Mouse (Mus musculus): ENCODE measurements at regions not wholly inside any gene's neighbourhood (a gene's known extent, or its start where the extent isn't known, plus 50 kb on each side); places are given as distances from the start of the nearest gene placed in this dataset.

GRCm38 (mm10) chr10:56566836-56567442 is 189.8 kb downstream of the Gja1 start:
- in situ Hi-C loops (cut with MboI, MseI): loop anchor here in 1 of 2 experiments (5.0 to 25.0 kb wide), 2 partner anchors 35 to 1670 kb away; partner anchors contain the start of genes Duxf3 and Gm4981

- in situ Hi-C loops (cut with MboI, MseI): no loop called here
Measured at GRCm38 (mm10) chr10:56582065-56582464, 204.9 kb downstream of the Gja1 start.

DNA sequence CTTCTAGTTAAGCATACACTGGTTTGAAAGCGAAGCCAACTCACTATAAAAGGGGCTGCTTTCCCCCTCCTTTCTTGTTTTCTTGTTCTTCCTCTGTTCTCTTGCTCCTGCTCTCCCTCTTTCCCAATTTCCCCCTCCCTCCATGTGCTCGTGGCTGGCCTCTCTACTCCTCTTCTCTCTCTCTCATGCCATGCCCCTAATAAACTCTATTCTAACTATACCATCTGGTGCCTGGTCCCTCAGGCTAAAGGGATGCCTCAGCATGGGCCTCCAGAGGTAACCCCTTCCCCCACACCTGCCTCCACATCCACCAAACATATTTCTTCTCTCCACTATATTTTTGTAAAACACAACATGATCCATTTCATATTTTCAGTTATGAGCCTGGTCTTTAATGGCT is 210.1 kb downstream of the Gja1 start:
- in situ Hi-C loops (cut with MboI, MseI): no loop called here

DNA sequence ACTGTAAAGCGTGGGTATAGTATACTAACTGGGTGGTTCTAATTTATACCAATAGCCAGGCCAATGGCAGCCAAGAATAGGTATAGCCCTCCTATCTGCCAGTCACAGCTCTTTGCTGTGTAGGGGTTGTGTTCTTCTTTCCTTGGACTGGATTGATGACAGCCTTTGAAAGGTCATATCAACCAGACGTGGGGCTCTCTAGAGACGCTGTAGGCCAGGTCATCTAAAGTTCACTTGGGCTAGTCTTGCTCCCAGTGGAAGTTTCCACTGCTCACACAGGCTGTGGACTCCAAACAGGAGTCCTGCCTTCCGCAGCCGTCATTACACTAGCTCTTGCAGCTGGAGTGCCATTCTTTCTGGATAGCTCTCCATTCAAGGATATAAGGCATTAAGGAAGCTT is 220.3 kb downstream of the Gja1 start:
- in situ Hi-C loops (cut with MboI, MseI): no loop called here

DNA sequence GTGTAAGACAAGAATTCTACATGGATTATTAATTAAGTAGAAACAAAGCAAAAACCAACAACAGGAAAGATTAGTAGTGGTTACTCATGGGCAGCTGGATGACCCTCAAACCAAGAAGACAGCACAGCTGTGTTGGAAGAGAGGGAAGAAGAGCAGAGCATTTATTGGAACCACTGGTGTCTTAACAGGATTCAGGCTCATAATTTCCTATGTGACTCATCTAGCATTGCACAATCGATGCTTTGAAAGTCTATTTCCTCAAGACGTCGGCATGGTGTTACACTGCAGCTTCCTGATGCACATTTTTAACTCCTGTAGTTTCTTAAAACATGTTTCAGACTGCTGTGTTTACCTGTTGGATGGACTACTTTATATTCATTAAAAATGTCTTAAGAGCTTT is 221.1 kb downstream of the Gja1 start:
- in situ Hi-C loops (cut with MboI, MseI): no loop called here

DNA sequence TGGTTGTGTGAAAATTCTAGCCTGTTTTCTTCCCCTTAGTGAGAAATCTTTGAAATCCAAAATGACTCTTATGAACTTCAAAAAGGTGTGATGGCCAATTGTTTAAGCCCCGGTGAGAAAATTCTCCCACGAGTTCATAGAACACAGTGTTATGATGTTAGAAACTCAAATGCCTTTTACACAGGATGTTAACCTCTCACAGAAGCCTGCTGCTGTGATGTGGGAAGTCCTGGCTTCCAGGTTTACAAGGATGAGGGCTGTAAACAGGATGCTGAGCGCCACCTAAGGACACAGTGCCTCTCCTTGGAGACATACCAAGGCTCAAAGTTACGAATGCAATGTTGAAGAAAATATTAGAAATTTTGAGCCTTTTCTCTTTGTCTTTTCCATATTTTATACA is 222.8 kb downstream of the Gja1 start:
- in situ Hi-C loops (cut with MboI, MseI): loop anchor here in 1 of 2 experiments (5.0 kb wide), 1 partner anchor 33 kb away; no protein-coding TSS in a partner anchor

GRCm38 (mm10) chr10:56611564-56612288 is 234.6 kb downstream of the Gja1 start:
- in situ Hi-C loops (cut with MboI, MseI): no loop called here

DNA sequence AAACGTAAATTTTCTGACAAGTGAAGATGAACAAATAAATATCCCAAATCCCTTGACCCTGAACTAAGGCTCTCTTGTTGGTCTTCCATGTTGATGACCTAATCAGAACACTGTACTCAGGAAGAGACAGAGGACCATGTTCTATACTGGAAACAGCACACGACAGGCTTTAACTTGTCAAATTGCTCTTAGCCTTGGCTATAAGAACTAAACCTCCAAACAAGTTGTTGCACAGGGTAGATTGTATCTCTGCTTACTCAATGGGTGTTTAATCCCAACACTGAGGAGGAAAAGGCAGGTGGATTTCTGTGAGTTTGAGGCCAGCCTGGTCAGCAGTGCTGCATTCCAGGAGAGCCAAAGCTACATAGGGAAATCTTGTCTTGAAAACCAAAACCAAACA is 265.5 kb downstream of the Gja1 start:
- in situ Hi-C loops (cut with MboI, MseI): no loop called here

GRCm38 (mm10) chr10:56643376-56644135 is 266.4 kb downstream of the Gja1 start:
- in situ Hi-C loops (cut with MboI, MseI): no loop called here

GRCm38 (mm10) chr10:56660501-56660900 is 283.4 kb downstream of the Gja1 start:
- in situ Hi-C loops (cut with MboI, MseI): loop anchor here in 1 of 2 experiments (25.0 kb wide), 1 partner anchor 1552 kb away; the partner anchor contains the start of gene AW822073

DNA sequence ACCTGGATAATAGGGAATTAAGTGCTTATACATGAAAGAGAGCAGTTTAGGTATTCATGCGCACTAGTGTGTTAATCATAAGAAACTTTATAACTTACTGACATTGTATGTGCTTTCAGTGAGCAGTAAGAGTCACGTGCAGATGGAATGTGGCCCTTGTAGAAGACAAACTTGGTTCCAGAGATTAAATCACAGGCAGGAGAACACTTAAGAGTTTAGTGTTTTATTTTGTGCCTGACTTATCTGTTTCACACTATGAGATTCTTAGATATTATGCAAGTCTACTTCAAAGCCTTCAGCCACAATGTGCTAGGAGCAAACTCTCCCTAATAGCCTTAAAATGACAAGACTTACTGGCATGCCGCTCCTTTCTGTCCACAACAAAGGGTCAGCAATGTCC is 296.8 kb downstream of the Gja1 start:
- in situ Hi-C loops (cut with MboI, MseI): loop anchor here in 1 of 2 experiments (25.0 kb wide), 1 partner anchor 1538 kb away; the partner anchor contains the start of gene AW822073

DNA sequence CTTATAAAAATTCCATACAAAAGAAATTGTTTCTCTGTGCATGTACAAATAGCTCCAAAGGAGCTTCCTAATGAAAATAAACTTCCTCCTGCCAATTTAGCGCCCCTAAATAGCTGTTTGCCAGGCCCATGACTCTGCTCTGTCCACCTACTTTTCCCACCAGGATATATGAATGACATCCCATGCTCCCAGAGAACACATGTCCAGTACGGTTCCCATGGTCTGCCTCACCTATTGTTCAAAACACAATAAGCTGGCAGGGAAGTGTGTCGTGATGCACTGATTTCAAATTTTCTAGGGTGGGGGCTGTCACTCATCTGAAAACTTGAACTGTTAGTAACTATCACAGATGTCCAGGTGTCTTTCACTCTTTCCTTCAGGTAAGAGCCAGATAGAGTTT is 305.8 kb downstream of the Gja1 start:
- in situ Hi-C loops (cut with MboI, MseI): no loop called here

- in situ Hi-C loops (cut with MboI, MseI): no loop called here
Measured at GRCm38 (mm10) chr10:56685655-56686250, 308.6 kb downstream of the Gja1 start.

DNA sequence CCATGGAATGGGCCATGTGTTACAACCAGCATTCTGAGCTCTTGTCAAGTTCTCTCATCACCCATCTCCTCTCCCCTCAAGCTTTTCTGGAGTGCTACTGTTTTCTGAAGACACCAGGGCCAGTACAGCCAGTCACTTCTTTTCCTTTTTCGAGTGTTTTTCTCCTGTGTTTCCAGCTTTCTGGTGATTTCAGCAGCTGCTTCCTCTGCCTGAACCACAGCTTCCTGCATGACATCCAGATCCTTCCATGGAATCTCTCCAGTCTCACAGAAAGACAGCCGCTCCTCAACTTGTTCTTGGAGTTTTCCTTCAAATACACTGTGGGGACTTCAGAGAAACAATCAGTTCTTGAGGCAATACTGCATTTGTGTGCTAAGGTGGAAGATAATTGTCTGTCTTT is 314.3 kb downstream of the Gja1 start:
- in situ Hi-C loops (cut with MboI, MseI): no loop called here

DNA sequence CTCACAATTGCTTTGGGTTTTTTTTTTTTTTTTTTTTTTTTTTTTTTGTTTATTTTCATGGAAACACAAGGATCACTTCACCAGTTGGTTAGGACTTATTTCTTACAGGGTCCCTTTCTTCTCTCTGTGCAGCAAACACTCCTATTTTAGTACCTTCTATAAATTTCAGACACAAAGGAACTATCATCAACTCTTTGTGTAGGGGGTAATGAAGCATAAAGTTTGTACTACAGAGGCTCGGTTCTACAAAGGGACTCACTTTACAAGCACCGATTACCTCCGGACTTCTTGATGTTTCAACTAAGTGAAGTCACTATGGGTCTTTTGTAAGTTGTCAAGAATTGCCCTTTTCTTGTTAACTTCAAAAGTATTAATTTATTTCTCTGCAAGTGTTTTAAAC is 318.0 kb downstream of the Gja1 start:
- in situ Hi-C loops (cut with MboI, MseI): loop anchor here in 1 of 2 experiments (5.0 kb wide), 1 partner anchor 67 kb away; no protein-coding TSS in a partner anchor

DNA sequence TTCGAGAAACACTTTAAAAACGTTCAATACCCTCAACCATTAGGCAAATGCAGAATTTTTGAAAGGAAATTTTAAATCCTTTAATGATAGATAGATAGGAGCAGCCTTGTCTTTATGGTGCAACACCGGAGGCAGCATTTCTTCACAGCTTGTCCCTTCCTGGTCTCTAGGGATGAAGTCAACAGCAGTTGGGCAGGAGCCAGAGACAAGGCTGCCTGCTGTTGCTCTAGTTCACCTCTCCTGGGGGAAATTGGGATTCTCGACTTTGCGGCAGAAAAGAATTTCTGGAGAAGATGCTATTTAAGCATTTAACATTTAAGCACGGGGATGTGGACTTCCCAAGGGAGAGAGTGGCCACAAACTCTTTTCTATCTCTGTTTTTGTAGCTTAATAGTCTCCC is 323.0 kb downstream of the Gja1 start:
- in situ Hi-C loops (cut with MboI, MseI): no loop called here

- in situ Hi-C loops (cut with MboI, MseI): no loop called here
Measured at GRCm38 (mm10) chr10:56708411-56708810, 331.3 kb downstream of the Gja1 start.

GRCm38 (mm10) chr10:56708886-56709285 is 331.8 kb downstream of the Gja1 start:
- in situ Hi-C loops (cut with MboI, MseI): no loop called here

DNA sequence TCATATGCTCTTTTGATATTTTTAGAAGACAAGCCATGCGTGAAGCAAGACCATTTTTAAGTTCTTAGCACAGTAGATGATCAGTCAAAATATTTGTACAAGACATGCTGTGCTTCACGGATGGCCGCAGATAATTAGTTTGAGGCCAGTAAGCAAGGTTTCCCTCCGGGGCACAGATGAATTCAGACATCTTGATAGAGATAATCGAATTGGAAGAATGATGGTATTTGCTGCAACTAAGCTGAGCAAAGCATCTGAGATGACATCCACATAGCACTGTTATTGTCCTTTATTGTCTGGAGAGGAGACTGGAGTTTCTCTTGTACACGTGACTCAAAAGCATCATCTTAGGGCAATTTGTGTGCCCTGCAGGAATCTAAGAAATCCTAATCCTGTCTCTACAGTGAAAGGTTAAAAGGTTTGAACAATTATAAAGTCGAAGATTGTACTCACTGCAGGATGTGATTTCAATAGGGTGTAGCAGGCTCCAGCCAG is 335.5 kb downstream of the Gja1 start:
- in situ Hi-C loops (cut with MboI, MseI): no loop called here

- in situ Hi-C loops (cut with MboI, MseI): no loop called here
Measured at GRCm38 (mm10) chr10:56737073-56737472, 359.9 kb downstream of the Gja1 start.

DNA sequence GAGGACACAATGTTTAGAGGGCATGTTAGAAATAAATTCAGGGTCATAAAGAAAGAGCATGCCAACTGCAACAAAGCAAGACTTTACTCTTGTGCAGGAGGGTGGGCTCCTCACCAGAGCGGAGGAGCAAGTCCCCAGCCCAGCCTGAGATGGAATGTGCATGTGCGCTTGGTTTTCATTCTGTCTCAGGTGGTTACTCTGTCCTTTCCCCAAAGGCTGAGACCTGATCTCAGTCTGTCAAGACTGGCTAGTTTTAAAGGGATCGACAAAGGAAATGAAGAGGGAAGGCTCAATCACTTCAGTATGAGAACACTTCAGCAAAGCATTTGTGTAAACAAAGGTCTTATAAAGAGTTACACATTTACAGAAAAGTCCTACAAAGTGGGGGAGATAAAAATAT is 362.5 kb downstream of the Gja1 start:
- in situ Hi-C loops (cut with MboI, MseI): no loop called here

DNA sequence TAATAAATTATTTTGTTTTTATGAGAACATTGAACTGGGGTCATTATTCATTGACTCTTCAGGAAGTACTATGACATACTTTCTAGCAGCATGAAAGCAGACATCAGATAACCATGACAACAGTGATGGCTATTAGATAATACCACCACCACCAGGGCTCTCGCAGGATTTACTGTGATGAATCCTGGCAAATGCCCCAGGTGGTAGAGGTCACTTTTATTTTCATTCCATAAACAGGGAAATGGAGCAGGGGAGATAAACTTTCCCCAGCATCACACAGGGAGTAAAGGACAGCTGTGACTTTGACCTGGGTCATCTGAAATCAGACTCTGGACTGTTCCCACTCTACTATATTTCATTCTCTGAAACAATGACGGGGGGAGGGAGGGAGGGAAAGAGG is 375.0 kb downstream of the Gja1 start:
- in situ Hi-C loops (cut with MboI, MseI): loop anchor here in 1 of 2 experiments (25.0 kb wide), 1 partner anchor 1460 kb away; the partner anchor contains the start of gene AW822073
